Mouse (Mus musculus) left cerebral cortex, postnatal 14 days (tissue): ENCODE data around the gene Palld. TPM values are rescaled to one million over a fixed set of nuclear protein-coding genes. Genes with fewer than 3 reads are reported as not detected.
A peak's percentile ranks its signal among the peaks of the same experiment; 100 is the strongest.

ENCODE experiments used
- DNase-seq, 2 experiments: peaks; one replicate each; pipeline ENCODE4 v3.0.0; 2021 to 2022; ENCODE audit warnings: low spot score in 2 of 2, mixed read lengths in 1 of 2
- intact Hi-C: fragments of 180-260 bp; cut with DNase I; formaldehyde crosslinking; loops from one replicate; pipeline ENCODE4 v1.15.1; 2025
- total RNA-seq, 2 experiments: library from RNA; stranded (reverse); gene quantifications; 2 replicates each; pipeline ENCODE4 v1.2.3; 2021

The Palld gene
- total RNA-seq, 2 experiments from 2014 or later: 4.0 to 4.7 TPM

- intact Hi-C loops: no loop called here
- DNase-seq: no peak
Observed at GRCm38 (mm10) chr8:61873994-61874393, 28.5 kb downstream of the Palld start.

- no peak for DNase-seq
- intact Hi-C loops: no loop called here
Observed at GRCm38 (mm10) chr8:61868481-61868880, 34.0 kb downstream of the Palld start.

GRCm38 (mm10) chr8:61866920-61867319, 35.6 kb downstream of the Palld start:
- DNase-seq: no peak
- intact Hi-C loops: no loop called here

GRCm38 (mm10) chr8:61865365-61865764, 37.1 kb downstream of the Palld start:
- intact Hi-C loops: no loop called here

GRCm38 (mm10) chr8:61851270-61851669, 51.2 kb downstream of the Palld start:
- intact Hi-C loops: no loop called here

More at GRCm38 (mm10) chr8:61865365-61865764, 37.1 kb downstream of the Palld start:
- no peak for DNase-seq

GRCm38 (mm10) chr8:61848581-61849162, 53.8 kb downstream of the Palld start:
- no peak for DNase-seq
- intact Hi-C loops: no loop called here

More at GRCm38 (mm10) chr8:61851270-61851669, 51.2 kb downstream of the Palld start:
- DNase-seq: no peak

GRCm38 (mm10) chr8:61847494-61847893, 55.0 kb downstream of the Palld start:
- DNase-seq: no peak
- intact Hi-C loops: no loop called here

GRCm38 (mm10) chr8:61844992-61845391, 57.5 kb downstream of the Palld start:
- intact Hi-C loops: no loop called here

GRCm38 (mm10) chr8:61844575-61844974, 57.9 kb downstream of the Palld start:
- intact Hi-C loops: no loop called here
- no peak for DNase-seq

More at GRCm38 (mm10) chr8:61844992-61845391, 57.5 kb downstream of the Palld start:
- DNase-seq: no peak

- intact Hi-C loops: no loop called here
Observed at GRCm38 (mm10) chr8:61843776-61844175, 58.7 kb downstream of the Palld start.

GRCm38 (mm10) chr8:61833211-61833610, 69.3 kb downstream of the Palld start:
- intact Hi-C loops: no loop called here
- DNase-seq: no peak

More at GRCm38 (mm10) chr8:61843776-61844175, 58.7 kb downstream of the Palld start:
- DNase-seq: no peak

- no peak for DNase-seq
- intact Hi-C loops: no loop called here
Observed at GRCm38 (mm10) chr8:61831944-61832343, 70.5 kb downstream of the Palld start.

GRCm38 (mm10) chr8:61830821-61831220, 71.7 kb downstream of the Palld start:
- intact Hi-C loops: no loop called here
- DNase-seq: no peak

GRCm38 (mm10) chr8:61824563-61824962, 77.9 kb downstream of the Palld start:
- intact Hi-C loops: no loop called here
- DNase-seq: no peak

GRCm38 (mm10) chr8:61823157-61823556, 79.3 kb downstream of the Palld start:
- peak in 1 of 2 experiments; percentile 9 for DNase-seq
- intact Hi-C loops: no loop called here

- intact Hi-C loops: no loop called here
- DNase-seq: no peak
Observed at GRCm38 (mm10) chr8:61803764-61804163, 98.7 kb downstream of the Palld start.

- no peak for DNase-seq
- intact Hi-C loops: no loop called here
Observed at GRCm38 (mm10) chr8:61802840-61803239, 99.7 kb downstream of the Palld start.

GRCm38 (mm10) chr8:61797391-61797947, 105.0 kb downstream of the Palld start:
- intact Hi-C loops: no loop called here
- no peak for DNase-seq

GRCm38 (mm10) chr8:61796537-61797050, 105.9 kb downstream of the Palld start:
- DNase-seq: peak in 1 of 2 experiments; percentile 2
- intact Hi-C loops: no loop called here

GRCm38 (mm10) chr8:61789946-61790345, 112.5 kb downstream of the Palld start:
- intact Hi-C loops: no loop called here
- DNase-seq: no peak

GRCm38 (mm10) chr8:61789289-61789688, 113.2 kb downstream of the Palld start:
- no peak for DNase-seq
- intact Hi-C loops: no loop called here
